Mouse (Mus musculus) kidney, embryonic 14.5 days (tissue): ENCODE results near the gene Casd1. TPM values are rescaled to one million over a fixed set of nuclear protein-coding genes. Genes with fewer than 3 reads are reported as not detected.

Source experiments
- ATAC-seq: fragments of 200-750 bp; cut with Nextera tagmentation; 2 replicates; pipeline ENCODE4 v1.8.0; 2017; ENCODE audit warnings: moderate number of reproducible peaks, mild to moderate bottlenecking, moderate TSS enrichment, moderate library complexity; ENCODE audit not compliant: low FRiP score, low TSS enrichment
- H3K27ac ChIP-seq: fragments of 300-500 bp; sonication (generic); 2 replicates; pipeline ENCODE4 v1.5.1; 2014; ENCODE audit warnings: low read depth, mild to moderate bottlenecking, low read length, moderate library complexity, mixed read lengths
- H3K27me3 ChIP-seq: fragments of 300-500 bp; sonication (generic); 2 replicates; pipeline ENCODE4 v1.6.1; 2014; ENCODE audit warnings: mild to moderate bottlenecking, low read length; ENCODE audit not compliant: control insufficient read depth, insufficient read depth
- H3K36me3 ChIP-seq: fragments of 300-500 bp; sonication (generic); 2 replicates; pipeline ENCODE4 v1.6.1; 2014; ENCODE audit warnings: low read length, mixed read lengths; ENCODE audit not compliant: control insufficient read depth, insufficient read depth
- H3K4me1 ChIP-seq: fragments of 300-500 bp; sonication (generic); 2 replicates; pipeline ENCODE4 v1.6.1; 2014; ENCODE audit warnings: low read length, mixed read lengths; ENCODE audit not compliant: control insufficient read depth, insufficient read depth
- H3K4me2 ChIP-seq: fragments of 300-500 bp; sonication (generic); replicated peaks from 2 replicates; pipeline ENCODE4 v1.6.1; 2014; ENCODE audit warnings: low read depth, mild to moderate bottlenecking, low read length
- H3K4me3 ChIP-seq: fragments of 300-500 bp; sonication (generic); 2 replicates; pipeline ENCODE4 v1.5.1; 2014; ENCODE audit warnings: mild to moderate bottlenecking, low read length
- H3K9ac ChIP-seq: fragments of 300-500 bp; sonication (generic); 2 replicates; pipeline ENCODE4 v1.6.1; 2014; ENCODE audit warnings: low read depth, mild to moderate bottlenecking, low read length, moderate library complexity
- H3K9me3 ChIP-seq: fragments of 300-500 bp; sonication (generic); 2 replicates; pipeline ENCODE4 v1.6.1; 2016; ENCODE audit warnings: low read length; ENCODE audit not compliant: control insufficient read depth
- WGBS: fragments of 180-500 bp; shearing (Covaris S2); extraction: QIAGEN DNeasy Blood & Tissue Kit; methylation state at CpG from one replicate; pipeline ENCODE4 v1.1.7; 2014; 5-methylcytosine and 5-hydroxymethylcytosine counted together
- polyA plus RNA-seq: library from polyadenylated mRNA; unstranded; fragments of >200 nt; fragmentation: Nextera tagmentation; extraction: Ambion mirVana; gene quantifications from 2 replicates; pipeline ENCODE4 v1.2.1, GENCODE M21; 2014

Casd1 gene
- polyA plus RNA-seq, 1 experiment from 2014 or later, result 47.5 TPM

DNA sequence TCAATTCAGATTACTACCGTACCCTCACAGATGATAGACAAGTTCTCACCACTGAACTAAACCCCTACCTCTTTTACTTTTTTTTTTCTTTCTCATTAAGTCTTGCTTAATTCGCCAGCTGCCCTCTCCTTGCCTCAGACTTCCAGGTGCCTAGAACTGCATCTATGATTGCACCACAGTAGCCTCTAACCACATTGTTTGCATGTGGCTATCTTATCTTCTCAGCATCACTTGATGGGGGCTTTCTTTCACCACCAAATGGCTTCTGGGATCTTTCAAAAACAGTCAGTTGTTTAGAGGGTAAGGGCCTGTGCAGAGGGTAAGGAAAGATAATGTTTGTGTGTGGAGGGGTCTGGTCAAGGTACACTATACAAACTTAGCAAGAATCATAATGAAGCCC lies 63.7 kb downstream of the Casd1 start:
- no peaks in the 10 kb centered on the region for H3K36me3 ChIP-seq
- no peak overlapping the region for H3K4me2 ChIP-seq
- no peak overlapping the region for H3K27ac ChIP-seq
- H3K4me3 ChIP-seq, result no peak overlapping the region
- H3K27me3 ChIP-seq, result no peaks in the 10 kb centered on the region
- WGBS, result 92% methylated on average over 2 of the region's 2 CpGs
- H3K9ac ChIP-seq, result no peak overlapping the region
- no peak for ATAC-seq
- no peaks in the 10 kb centered on the region for H3K4me1 ChIP-seq
- H3K9me3 ChIP-seq, result no peaks in the 10 kb centered on the region

DNA sequence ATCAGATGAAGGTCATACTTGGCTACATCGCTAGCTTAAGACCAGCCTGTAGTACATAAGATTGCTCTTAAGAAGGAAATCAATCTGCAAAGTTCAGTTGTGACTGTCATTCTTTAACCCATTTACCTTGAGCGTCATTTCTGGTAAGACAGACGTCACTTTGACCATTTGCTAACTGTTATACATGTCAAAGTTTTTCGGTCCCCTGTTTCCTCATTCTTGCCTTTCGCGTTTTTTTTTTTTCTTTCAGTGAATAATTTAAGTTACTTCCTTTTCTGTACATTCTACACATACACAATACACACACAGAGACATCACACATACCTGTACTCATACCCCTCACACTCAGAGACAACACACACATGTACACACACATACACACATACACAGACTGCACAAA lies 64.5 kb downstream of the Casd1 start:
- ATAC-seq, result no peak
- H3K4me1 ChIP-seq, result no peaks in the 10 kb centered on the region
- no peaks in the 10 kb centered on the region for H3K27me3 ChIP-seq
- no peak overlapping the region for H3K4me3 ChIP-seq
- no peak overlapping the region for H3K4me2 ChIP-seq
- 94% methylated on average over 6 of the region's 6 CpGs for WGBS
- no peak overlapping the region for H3K27ac ChIP-seq
- no peak overlapping the region for H3K9ac ChIP-seq
- no peaks in the 10 kb centered on the region for H3K36me3 ChIP-seq
- no peaks in the 10 kb centered on the region for H3K9me3 ChIP-seq

DNA sequence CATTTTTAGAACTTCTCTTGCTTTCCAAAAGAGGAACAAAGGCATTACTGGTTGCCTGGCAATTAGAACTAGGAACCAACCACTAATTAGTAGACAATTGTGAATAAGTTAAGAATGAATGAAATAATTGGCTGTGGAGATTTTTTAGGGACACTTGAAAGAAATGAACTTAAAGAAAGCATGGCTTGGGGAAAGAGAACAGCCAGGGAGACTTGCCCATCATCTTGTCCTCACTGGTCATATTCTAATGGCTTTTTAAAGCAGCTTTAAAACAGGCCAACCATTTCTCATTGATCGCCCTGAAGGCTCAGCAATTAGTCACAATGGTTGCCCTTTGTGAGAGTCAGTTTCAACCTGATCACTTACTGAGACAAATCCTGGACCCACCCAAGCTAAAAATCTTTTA lies 76.7 kb downstream of the Casd1 start:
- Histone ChIP-seq H3K4me1 (no peaks in the 10 kb centered on the region), H3K36me3 (no peaks in the 10 kb centered on the region), H3K4me3 (no peak overlapping the region), H3K4me2 (no peak overlapping the region), H3K9me3 (no peaks in the 10 kb centered on the region), H3K27ac (no peak overlapping the region), H3K27me3 (no peaks in the 10 kb centered on the region), H3K9ac (no peak overlapping the region)
- WGBS, result 44% methylated on average over 1 of the region's 1 CpGs
- ATAC-seq, result no peak

DNA sequence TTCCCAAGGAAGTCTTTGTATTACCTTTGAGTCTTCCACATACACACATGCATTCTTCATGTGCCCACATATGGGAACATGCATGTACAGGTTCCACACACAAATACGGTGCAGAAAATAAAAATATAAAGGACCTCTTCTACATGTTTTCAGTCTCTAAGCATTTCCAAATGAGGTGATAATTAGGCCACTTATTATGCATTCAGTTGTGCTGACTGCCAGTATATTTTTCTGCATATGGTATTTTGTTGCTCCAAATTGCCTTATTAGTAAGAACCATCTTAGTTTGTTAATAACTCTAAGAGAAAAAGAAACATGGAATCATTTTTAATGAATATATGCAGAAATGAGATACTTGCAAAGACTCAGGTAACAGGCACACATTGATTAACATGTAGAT lies 79.3 kb downstream of the Casd1 start:
- no peaks in the 10 kb centered on the region for H3K4me1 ChIP-seq
- no peaks in the 10 kb centered on the region for H3K9me3 ChIP-seq
- ATAC-seq, result no peak
- H3K36me3 ChIP-seq, result no peaks in the 10 kb centered on the region
- no peaks in the 10 kb centered on the region for H3K27me3 ChIP-seq
- no peak overlapping the region for H3K4me2 ChIP-seq
- no peak overlapping the region for H3K27ac ChIP-seq
- 98% methylated on average over 1 of the region's 1 CpGs for WGBS
- H3K9ac ChIP-seq, result no peak overlapping the region
- no peak overlapping the region for H3K4me3 ChIP-seq

DNA sequence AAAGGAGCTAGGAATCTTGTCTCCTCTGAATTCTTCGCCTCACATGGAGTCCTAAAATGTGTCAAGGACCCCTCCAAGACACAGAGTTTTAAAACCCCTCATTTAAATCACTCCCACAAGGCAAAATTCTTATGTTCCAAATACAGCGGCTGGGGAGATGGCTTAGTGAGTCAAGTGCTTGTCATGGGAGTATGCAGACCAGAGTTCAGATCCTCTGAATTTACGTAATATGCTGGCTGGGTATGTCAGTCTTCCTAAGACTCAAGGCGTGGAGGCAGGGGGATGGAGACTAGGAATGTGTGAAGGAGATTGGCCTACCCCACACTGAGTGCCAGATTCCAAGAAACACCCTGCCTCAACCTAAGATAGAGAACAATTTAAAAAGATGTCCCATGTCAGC lies 79.9 kb downstream of the Casd1 start:
- Histone ChIP-seq H3K4me3 (no peak overlapping the region), H3K9ac (no peak overlapping the region), H3K4me2 (no peak overlapping the region), H3K4me1 (no peaks in the 10 kb centered on the region), H3K36me3 (no peaks in the 10 kb centered on the region), H3K9me3 (no peaks in the 10 kb centered on the region), H3K27me3 (no peaks in the 10 kb centered on the region), H3K27ac (no peak overlapping the region)
- WGBS, result 90% methylated on average over 4 of the region's 4 CpGs
- no peak for ATAC-seq

DNA sequence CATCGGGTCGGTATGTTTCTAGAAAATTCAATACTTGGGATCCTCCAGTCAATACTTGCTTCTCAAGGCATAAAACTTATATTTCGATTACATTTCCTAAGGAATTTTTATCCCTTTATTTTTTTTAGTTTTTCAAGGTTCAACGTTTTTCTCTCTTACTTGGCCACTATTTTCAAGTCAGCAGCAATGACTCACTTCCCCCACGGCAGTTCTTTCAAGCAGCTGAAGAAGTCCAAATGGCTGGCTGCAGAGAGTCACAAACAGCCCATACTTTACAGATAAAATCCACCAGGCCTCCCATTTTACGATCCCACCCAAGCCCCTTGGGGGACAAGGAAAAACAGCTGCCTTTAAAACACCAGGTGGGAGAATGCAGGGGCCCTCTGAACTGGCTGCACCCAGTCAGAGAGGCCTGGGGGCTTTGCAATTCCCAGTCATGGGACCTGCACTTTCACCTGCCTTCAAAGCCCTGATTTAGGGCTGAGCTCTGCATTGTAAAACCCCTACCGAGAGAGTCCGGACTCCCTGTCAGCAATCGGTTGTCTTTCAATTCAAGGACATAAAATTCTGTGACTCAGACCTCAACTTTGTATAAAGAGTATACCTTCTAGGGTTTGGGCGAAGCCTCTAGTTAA lies 84.2 kb downstream of the Casd1 start:
- no peak overlapping the region for H3K4me2 ChIP-seq
- no peak for ATAC-seq
- H3K27me3 ChIP-seq, result no peaks in the 10 kb centered on the region
- no peaks in the 10 kb centered on the region for H3K36me3 ChIP-seq
- no peaks in the 10 kb centered on the region for H3K4me1 ChIP-seq
- no peak overlapping the region for H3K9ac ChIP-seq
- H3K27ac ChIP-seq, result no peak overlapping the region
- no peaks in the 10 kb centered on the region for H3K9me3 ChIP-seq
- WGBS, result 35% methylated on average over 10 of the region's 10 CpGs
- no peak overlapping the region for H3K4me3 ChIP-seq

DNA sequence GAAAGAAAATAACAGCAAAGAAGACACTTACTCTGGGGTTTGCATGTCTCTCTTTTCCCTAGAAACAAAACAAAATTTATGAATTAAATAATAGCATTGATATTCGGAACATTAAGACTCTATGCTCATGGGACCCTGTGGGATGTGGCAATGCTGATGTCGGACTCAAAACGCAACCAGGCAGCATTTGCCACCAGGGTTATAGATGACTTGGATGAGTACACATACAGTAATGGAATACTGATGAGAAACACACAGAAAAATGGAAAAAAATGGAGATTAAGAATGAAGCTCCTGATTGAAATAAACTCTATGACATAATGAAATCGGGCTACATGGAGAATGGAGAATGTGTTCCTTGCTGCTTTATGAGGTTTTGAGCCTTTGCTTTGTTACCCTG lies 89.8 kb downstream of the Casd1 start:
- 88% methylated on average over 4 of the region's 4 CpGs for WGBS

More for the DNA sequence above, 89.8 kb downstream of the Casd1 start:
- H3K9me3 ChIP-seq, result no peaks in the 10 kb centered on the region
- H3K4me2 ChIP-seq, result no peak overlapping the region
- H3K9ac ChIP-seq, result no peak overlapping the region
- no peaks in the 10 kb centered on the region for H3K36me3 ChIP-seq
- no peak overlapping the region for H3K27ac ChIP-seq
- H3K4me3 ChIP-seq, result no peak overlapping the region
- no peaks in the 10 kb centered on the region for H3K4me1 ChIP-seq
- no peak for ATAC-seq
- H3K27me3 ChIP-seq, result no peaks in the 10 kb centered on the region

Other genes with a start within 250 kb of the Casd1 start
- 171 and 267 TPM in 2 replicates for gene Col1a2, start 96.0 kb upstream of the Casd1 start, polyA plus RNA-seq
- gene Sgce, start 146.4 kb downstream of the Casd1 start, polyA plus RNA-seq, result 35.4 and 40.1 TPM in 2 replicates
- gene Peg10, start 146.5 kb downstream of the Casd1 start, polyA plus RNA-seq, result 7.9 and 12.5 TPM in 2 replicates